Mouse (Mus musculus) telencephalon, adult 2 months (tissue): ENCODE data around the gene Nkain2.
"Not testable (repeated sequence)": the region's sequence is repeated elsewhere in the genome, so short reads cannot be mapped to it uniquely, and the experiment has no call there.

Experiments
- DNase-seq: peaks from one replicate; pipeline ENCODE4 v3.0.0-alpha.2; 2011; ENCODE audit warnings: low read depth, low spot score

Nkain2 gene

GRCm38 (mm10) chr10:32889652-32890506 lies at the start of gene Nkain2:
Nkain2 (minus strand) TSS chr10:32890462.
- DNase-seq, result no peak

- peak; percentile 50 for DNase-seq
Measured at GRCm38 (mm10) chr10:32939853-32940252, 49.6 kb upstream of the Nkain2 start.

GRCm38 (mm10) chr10:32895093-32895492 lies 4.8 kb upstream of the Nkain2 start:
- no peak for DNase-seq

GRCm38 (mm10) chr10:32890507-32891131 lies 357 bp upstream of the Nkain2 start:
- DNase-seq, result peak; percentile 70

GRCm38 (mm10) chr10:32881977-32882376 lies 8.3 kb downstream of the Nkain2 start:
- DNase-seq, result no peak

GRCm38 (mm10) chr10:32870691-32871406 lies 19.4 kb downstream of the Nkain2 start:
- no peak for DNase-seq

GRCm38 (mm10) chr10:32869541-32869940 lies 20.7 kb downstream of the Nkain2 start:
- peak; percentile 87 for DNase-seq

GRCm38 (mm10) chr10:32815210-32815883 lies 74.9 kb downstream of the Nkain2 start:
- DNase-seq, result no peak

- peak; percentile 34 for DNase-seq
Measured at GRCm38 (mm10) chr10:32796215-32796614, 94.0 kb downstream of the Nkain2 start.

GRCm38 (mm10) chr10:32790541-32790940 lies 99.7 kb downstream of the Nkain2 start:
- peak; percentile 10 for DNase-seq

- DNase-seq, result no peak
Measured at GRCm38 (mm10) chr10:32782732-32783359, 107.4 kb downstream of the Nkain2 start.

GRCm38 (mm10) chr10:32738989-32739388 lies 151.3 kb downstream of the Nkain2 start:
- DNase-seq, result peak; percentile 24

- not testable (repeated sequence) for DNase-seq
Measured at GRCm38 (mm10) chr10:32706579-32706978, 183.7 kb downstream of the Nkain2 start.

- DNase-seq, result no peak
Measured at GRCm38 (mm10) chr10:32696661-32697060, 193.6 kb downstream of the Nkain2 start.

GRCm38 (mm10) chr10:32684548-32684947 lies 205.7 kb downstream of the Nkain2 start:
- DNase-seq, result peak; percentile 60

GRCm38 (mm10) chr10:32640256-32640655 lies 250.0 kb downstream of the Nkain2 start:
- DNase-seq, result no peak

GRCm38 (mm10) chr10:32639173-32639572 lies 251.1 kb downstream of the Nkain2 start:
- DNase-seq, result no peak

GRCm38 (mm10) chr10:32631043-32631442 lies 259.2 kb downstream of the Nkain2 start:
- peak; percentile 6 for DNase-seq

GRCm38 (mm10) chr10:32604448-32604847 lies 285.8 kb downstream of the Nkain2 start:
- DNase-seq, result no peak

- peak; percentile 35 for DNase-seq
Measured at GRCm38 (mm10) chr10:32602798-32603197, 287.5 kb downstream of the Nkain2 start.

GRCm38 (mm10) chr10:32594998-32595397 lies 295.3 kb downstream of the Nkain2 start:
- no peak for DNase-seq
